Mouse (Mus musculus): ENCODE results near the gene Sec22a.

The Sec22a gene

GRCm38 (mm10) chr16:35311586-35311985, 52.1 kb downstream of the Sec22a start:
- in situ Hi-C loops (cut with MboI), result no loop called here

GRCm38 (mm10) chr16:35310551-35311110, 53.1 kb downstream of the Sec22a start:
- in situ Hi-C loops (cut with MboI), result no loop called here

- in situ Hi-C loops (cut with MboI), result no loop called here
Observed at GRCm38 (mm10) chr16:35309634-35310033, 54.1 kb downstream of the Sec22a start.

GRCm38 (mm10) chr16:35308486-35309143, 55.1 kb downstream of the Sec22a start:
- in situ Hi-C loops (cut with MboI), result no loop called here

GRCm38 (mm10) chr16:35308016-35308415, 55.7 kb downstream of the Sec22a start:
- in situ Hi-C loops (cut with MboI), result no loop called here

- in situ Hi-C loops (cut with MboI), result no loop called here
Observed at GRCm38 (mm10) chr16:35307331-35307730, 56.4 kb downstream of the Sec22a start.

GRCm38 (mm10) chr16:35306631-35307030, 57.1 kb downstream of the Sec22a start:
- in situ Hi-C loops (cut with MboI), result no loop called here

- in situ Hi-C loops (cut with MboI), result no loop called here
Observed at GRCm38 (mm10) chr16:35305226-35305625, 58.5 kb downstream of the Sec22a start.

- in situ Hi-C loops (cut with MboI), result no loop called here
Observed at GRCm38 (mm10) chr16:35304416-35304815, 59.3 kb downstream of the Sec22a start.

GRCm38 (mm10) chr16:35303721-35304120, 60.0 kb downstream of the Sec22a start:
- in situ Hi-C loops (cut with MboI), result no loop called here

- in situ Hi-C loops (cut with MboI), result no loop called here
Observed at GRCm38 (mm10) chr16:35302441-35303280, 61.1 kb downstream of the Sec22a start.

- in situ Hi-C loops (cut with MboI), result no loop called here
Observed at GRCm38 (mm10) chr16:35300156-35300555, 63.6 kb downstream of the Sec22a start.

GRCm38 (mm10) chr16:35297786-35298185, 65.9 kb downstream of the Sec22a start:
- in situ Hi-C loops (cut with MboI), result no loop called here

- in situ Hi-C loops (cut with MboI), result no loop called here
Observed at GRCm38 (mm10) chr16:35287244-35287643, 76.5 kb downstream of the Sec22a start.

GRCm38 (mm10) chr16:35285821-35286220, 77.9 kb downstream of the Sec22a start:
- in situ Hi-C loops (cut with MboI), result no loop called here

GRCm38 (mm10) chr16:35282456-35282855, 81.3 kb downstream of the Sec22a start:
- in situ Hi-C loops (cut with MboI), result no loop called here

GRCm38 (mm10) chr16:35278166-35278565, 85.6 kb downstream of the Sec22a start:
- in situ Hi-C loops (cut with MboI), result no loop called here

- in situ Hi-C loops (cut with MboI), result no loop called here
Observed at GRCm38 (mm10) chr16:35272417-35272816, 91.3 kb downstream of the Sec22a start.

- in situ Hi-C loops (cut with MboI), result no loop called here
Observed at GRCm38 (mm10) chr16:35271572-35271971, 92.1 kb downstream of the Sec22a start.

GRCm38 (mm10) chr16:35270945-35271344, 92.8 kb downstream of the Sec22a start:
- in situ Hi-C loops (cut with MboI), result no loop called here

- in situ Hi-C loops (cut with MboI), result no loop called here
Observed at GRCm38 (mm10) chr16:35270353-35270934, 93.3 kb downstream of the Sec22a start.
